Mouse (Mus musculus): ENCODE measurements around the gene Spata18. TPM values are rescaled to one million over a fixed set of nuclear protein-coding genes. Genes with fewer than 3 reads are reported as not detected.

The Spata18 gene
- total RNA-seq, 2 experiments from 2014 or later: not detected

GRCm38 (mm10) chr5:73650365-73650964, 714 bp upstream of the Spata18 start:
- no peak for ATAC-seq (replicated peaks; ENCODE audit: poor library complexity, severe bottlenecking)

GRCm38 (mm10) chr5:73651855-73652201, 649 bp downstream of the Spata18 start:
- no peak for ATAC-seq (replicated peaks; ENCODE audit: poor library complexity, severe bottlenecking)

DNA sequence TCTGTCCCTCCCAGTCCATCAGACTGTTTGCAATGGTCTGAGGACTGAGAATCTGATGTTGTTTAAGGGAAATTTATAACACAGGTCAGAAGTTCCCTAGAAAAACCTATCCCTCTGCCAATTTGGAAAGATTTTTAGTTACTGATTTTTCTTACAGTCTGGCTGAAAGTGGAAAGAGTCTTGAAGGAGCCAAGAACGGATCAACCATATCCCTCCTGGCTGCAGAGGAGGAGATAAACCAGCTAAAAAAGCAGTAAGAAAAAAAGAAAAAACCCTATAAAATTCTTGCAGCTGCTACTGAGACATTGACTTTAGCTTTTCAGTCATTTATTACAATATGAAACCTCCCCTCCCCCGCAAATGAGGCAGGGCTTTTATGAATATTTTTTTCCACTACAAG, 15.5 kb downstream of the Spata18 start:
- ATAC-seq (replicated peaks; ENCODE audit: poor library complexity, severe bottlenecking): no peak

GRCm38 (mm10) chr5:73667877-73668276, 16.7 kb downstream of the Spata18 start:
- no peak for ATAC-seq (replicated peaks; ENCODE audit: poor library complexity, severe bottlenecking)

GRCm38 (mm10) chr5:73669386-73669785, 18.2 kb downstream of the Spata18 start:
- ATAC-seq (replicated peaks; ENCODE audit: poor library complexity, severe bottlenecking): no peak

GRCm38 (mm10) chr5:73675604-73676003, 24.4 kb downstream of the Spata18 start:
- ATAC-seq (replicated peaks; ENCODE audit: poor library complexity, severe bottlenecking): no peak

GRCm38 (mm10) chr5:73676626-73677025, 25.4 kb downstream of the Spata18 start:
- no peak for ATAC-seq (replicated peaks; ENCODE audit: poor library complexity, severe bottlenecking)

DNA sequence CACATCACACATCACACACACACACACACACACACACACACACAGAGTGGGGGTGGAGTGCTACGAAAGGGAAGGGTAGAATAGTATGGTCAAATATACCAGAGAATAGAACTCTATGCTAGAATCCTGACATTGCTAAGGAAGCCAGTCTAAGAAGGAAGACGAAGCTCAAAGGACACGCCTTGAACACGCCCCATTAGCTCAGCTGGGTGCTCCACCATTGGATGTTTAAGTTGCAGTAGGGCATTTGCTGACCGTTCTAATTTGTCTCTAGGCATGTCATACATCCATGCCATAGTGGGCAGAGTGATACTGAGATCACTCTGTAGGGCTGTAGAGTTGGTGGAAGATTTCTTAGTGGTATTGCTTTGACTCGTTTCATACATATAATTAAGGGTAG, 32.0 kb downstream of the Spata18 start:
- no peak for ATAC-seq (replicated peaks; ENCODE audit: poor library complexity, severe bottlenecking)

GRCm38 (mm10) chr5:73683706-73684409, 32.7 kb downstream of the Spata18 start:
- ATAC-seq (replicated peaks; ENCODE audit: poor library complexity, severe bottlenecking): no peak

GRCm38 (mm10) chr5:73686149-73686548, 35.0 kb downstream of the Spata18 start:
- no peak for ATAC-seq (replicated peaks; ENCODE audit: poor library complexity, severe bottlenecking)

DNA sequence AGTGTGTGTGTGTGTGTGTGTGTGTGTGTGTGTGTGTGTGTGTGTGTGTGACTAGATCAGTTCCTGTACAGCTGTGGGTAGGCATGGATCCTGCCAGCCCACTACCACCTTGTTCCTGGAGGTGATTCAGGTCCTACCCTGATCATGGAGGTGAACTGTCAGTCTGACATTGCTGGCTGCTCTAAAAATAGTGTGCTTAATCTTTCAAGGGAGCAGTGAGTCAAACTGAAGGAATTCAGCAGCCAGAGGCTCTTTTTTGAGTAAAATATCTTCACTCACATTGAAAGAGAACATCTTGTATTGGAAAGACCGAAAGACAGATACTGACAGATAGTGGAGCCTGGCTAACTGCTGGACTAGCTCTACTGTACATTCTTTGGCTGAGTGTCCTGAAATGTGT, 37.4 kb downstream of the Spata18 start:
- no peak for ATAC-seq (replicated peaks; ENCODE audit: poor library complexity, severe bottlenecking)

GRCm38 (mm10) chr5:73690146-73690545, 39.0 kb downstream of the Spata18 start:
- ATAC-seq (replicated peaks; ENCODE audit: poor library complexity, severe bottlenecking): no peak

GRCm38 (mm10) chr5:73691723-73692520, 40.7 kb downstream of the Spata18 start:
- no peak for ATAC-seq (replicated peaks; ENCODE audit: poor library complexity, severe bottlenecking)

DNA sequence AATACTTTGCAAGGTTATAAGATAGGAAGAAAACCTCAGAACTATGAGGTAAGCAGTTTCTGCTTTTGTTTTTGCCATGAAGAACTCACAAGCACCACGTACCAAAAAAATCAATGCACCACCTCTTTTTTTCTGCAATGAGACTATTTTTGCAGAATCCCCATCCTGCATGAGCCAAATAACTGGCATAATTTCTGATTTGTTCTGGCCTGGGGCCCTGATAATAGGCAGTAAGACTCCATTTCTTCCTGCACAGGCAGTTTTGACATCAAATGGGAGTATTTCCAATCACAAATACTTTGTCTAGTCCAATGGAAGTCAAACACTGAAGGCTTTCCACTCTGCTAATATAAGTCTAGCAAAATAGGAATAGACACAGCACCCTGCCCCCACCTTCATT, 42.6 kb downstream of the Spata18 start:
- ATAC-seq (replicated peaks; ENCODE audit: poor library complexity, severe bottlenecking): no peak

- ATAC-seq (replicated peaks; ENCODE audit: poor library complexity, severe bottlenecking): no peak
Observed at GRCm38 (mm10) chr5:73694254-73695015, 43.3 kb downstream of the Spata18 start.

GRCm38 (mm10) chr5:73697700-73698099, 46.5 kb downstream of the Spata18 start:
- ATAC-seq (replicated peaks; ENCODE audit: poor library complexity, severe bottlenecking): no peak

GRCm38 (mm10) chr5:73701063-73701890, 50.1 kb downstream of the Spata18 start:
- ATAC-seq (replicated peaks; ENCODE audit: poor library complexity, severe bottlenecking): no peak

- no peak for ATAC-seq (replicated peaks; ENCODE audit: poor library complexity, severe bottlenecking)
Observed at GRCm38 (mm10) chr5:73701946-73702710, 50.9 kb downstream of the Spata18 start.

DNA sequence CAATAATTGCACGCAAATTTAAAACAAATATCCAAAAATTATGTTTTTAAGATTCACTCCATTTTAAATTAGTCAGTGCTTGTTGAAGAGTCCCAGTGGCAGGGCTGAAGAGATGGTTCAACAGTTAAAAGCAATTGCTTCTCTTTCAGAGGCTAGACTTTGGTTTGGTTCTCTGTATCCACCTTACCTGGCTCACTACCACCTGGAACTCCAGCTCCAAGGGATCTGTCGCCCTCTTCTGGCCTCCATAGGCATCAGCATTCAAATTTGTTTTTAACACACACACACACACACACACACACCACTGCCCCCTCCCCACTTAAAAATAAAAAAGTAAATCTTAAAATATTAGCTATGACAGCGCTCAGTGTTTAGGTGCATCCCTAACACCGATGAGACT, 51.9 kb downstream of the Spata18 start:
- no peak for ATAC-seq (replicated peaks; ENCODE audit: poor library complexity, severe bottlenecking)

All from granulocyte monocyte progenitor cell, adult 5-6 weeks (primary cell).